Mouse (Mus musculus) ES-E14 (cell line): ENCODE measurements around the gene Camsap1. TPM values are rescaled to one million over a fixed set of nuclear protein-coding genes. Genes with fewer than 3 reads are reported as not detected.

Source experiments
- DNase-seq: peaks from one replicate; pipeline ENCODE4 v3.0.0-alpha.2; 2013; ENCODE audit warnings: low read depth, low spot score
- H3K27ac ChIP-seq: 2 replicates; pipeline ENCODE4 v1.5.1; 2012; ENCODE audit warnings: low read depth, mild to moderate bottlenecking, low read length, moderate library complexity, mixed read lengths; ENCODE audit not compliant: poor library complexity, insufficient read depth, severe bottlenecking
- H3K36me3 ChIP-seq: 2 replicates; pipeline ENCODE4 v1.6.1; 2012; ENCODE audit warnings: mild to moderate bottlenecking, low read length, moderate library complexity, mixed read lengths; ENCODE audit not compliant: control insufficient read depth, poor library complexity, insufficient read depth, severe bottlenecking
- H3K4me1 ChIP-seq, 2 experiments: fragments of 150-350 bp in 1 of 2; sonication (generic) in 1 of 2; 2 replicates each; pipeline ENCODE4 v1.6.1; 2012; ENCODE audit warnings: low read length in 2 of 2, mild to moderate bottlenecking in 1 of 2, mixed read lengths in 1 of 2; ENCODE audit not compliant: control insufficient read depth in 2 of 2, insufficient read depth in 2 of 2, poor library complexity in 1 of 2
- H3K4me3 ChIP-seq, 2 experiments: fragments of 150-350 bp in 1 of 2; sonication (generic) in 1 of 2; 2 replicates each; pipeline ENCODE4 v1.5.1; 2012; ENCODE audit warnings: low read length in 2 of 2, low read depth in 1 of 2, mild to moderate bottlenecking in 1 of 2, mixed read lengths in 1 of 2; ENCODE audit not compliant: insufficient read depth in 1 of 2, poor library complexity in 1 of 2, severe bottlenecking in 1 of 2
- H3K9ac ChIP-seq: 2 replicates; pipeline ENCODE4 v1.6.1; 2012; ENCODE audit warnings: low read depth, mild to moderate bottlenecking, low read length, mixed read lengths; ENCODE audit not compliant: poor library complexity, insufficient read depth, severe bottlenecking
- H3K9me3 ChIP-seq: fragments of 150-350 bp; sonication (generic); 2 replicates; pipeline ENCODE4 v1.6.1; 2012; ENCODE audit warnings: low read depth, mild to moderate bottlenecking, low read length; ENCODE audit not compliant: control insufficient read depth, insufficient read depth
- CHD2 ChIP-seq: IDR thresholded peaks from 2 replicates; pipeline ENCODE4 v1.6.1; 2014; ENCODE audit warnings: mild to moderate bottlenecking, low read depth, low read length, inconsistent platforms
- HCFC1 ChIP-seq: IDR thresholded peaks from 2 replicates; pipeline ENCODE4 v1.6.1; 2012; ENCODE audit warnings: low read length, inconsistent platforms, borderline replicate concordance; ENCODE audit not compliant: insufficient read depth
- MAFK ChIP-seq: IDR thresholded peaks from 2 replicates; pipeline ENCODE4 v1.6.1; 2014; ENCODE audit warnings: mild to moderate bottlenecking, low read depth, low read length, inconsistent platforms; ENCODE audit not compliant: insufficient read depth
- ZC3H11A ChIP-seq: IDR thresholded peaks from 2 replicates; pipeline ENCODE4 v1.6.1; 2012; ENCODE audit warnings: low read depth, mild to moderate bottlenecking, inconsistent platforms, low read length, borderline replicate concordance
- ZNF384 ChIP-seq: IDR thresholded peaks from 2 replicates; pipeline ENCODE4 v1.6.1; 2012; ENCODE audit warnings: low read depth, low read length, inconsistent platforms
- in situ Hi-C, 2 experiments: fragments of 600-800 bp; cut with MboI; formaldehyde crosslinking; loops; one replicate each; pipeline ENCODE4 v1.15.1; 2025; ENCODE audit warnings: low sequenced_read_pairs in 2 of 2, inconsistent platforms in 1 of 2; ENCODE audit not compliant: unreplicated experiment in 2 of 2
- total RNA-seq: library from RNA; depleted of rRNA; stranded (reverse); fragments of 300-350 nt; gene quantifications from 2 replicates; pipeline ENCODE4 v1.2.3, GENCODE M21; 2012

Camsap1 gene
- total RNA-seq, 1 experiment = 39.7 TPM

DNA sequence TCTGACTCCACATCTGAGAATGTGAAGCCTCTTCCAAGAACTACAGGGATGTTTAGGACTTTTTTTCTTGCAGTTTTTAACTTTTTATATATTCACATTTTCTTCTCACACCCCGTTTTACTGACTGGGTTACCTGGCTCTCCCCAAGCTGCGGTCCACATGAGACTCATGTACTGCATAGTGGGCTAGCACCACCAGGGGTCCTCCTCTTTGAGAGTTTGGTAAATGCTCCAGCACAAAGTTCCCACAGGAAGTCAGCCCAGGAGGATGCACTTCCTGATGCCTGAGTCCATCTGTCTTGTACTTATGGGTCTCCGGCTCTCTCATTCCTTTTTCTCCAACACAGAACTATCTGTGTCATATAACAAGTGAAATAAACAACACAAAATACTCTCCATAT lies 35.1 kb downstream of the Camsap1 start:
- no peak overlapping the region for H3K27ac ChIP-seq
- H3K4me3 ChIP-seq = no peak overlapping the region
- in situ Hi-C loops = no loop called here
- TF ChIP-seq ZC3H11A (no peak), CHD2 (no peak), HCFC1 (no peak), ZNF384 (no peak), MAFK (no peak)
- H3K9me3 ChIP-seq = no peaks in the 10 kb centered on the region
- no peaks in the 10 kb centered on the region for H3K4me1 ChIP-seq
- H3K36me3 ChIP-seq = peaks cover 22% of the 10 kb centered on the region
- peak; percentile 8 for DNase-seq
- H3K9ac ChIP-seq = no peak overlapping the region

DNA sequence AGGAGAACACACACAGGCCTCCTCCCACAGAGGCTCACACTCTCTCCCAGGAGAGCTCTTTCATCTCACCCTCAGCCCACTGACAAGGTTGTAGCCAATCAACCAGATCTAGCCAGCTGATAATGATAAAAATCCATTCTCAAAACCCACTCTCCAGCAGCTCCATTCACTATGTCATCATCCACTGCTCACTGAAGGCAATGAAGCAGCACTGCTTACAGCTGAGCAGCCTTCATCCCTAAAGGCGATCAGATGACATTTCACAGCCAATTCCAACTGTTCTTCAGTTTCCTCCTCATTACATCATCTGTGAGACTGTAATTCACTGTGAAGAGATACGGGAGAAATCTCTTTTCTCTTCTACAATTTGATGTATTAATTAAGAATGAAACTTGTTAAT lies 39.3 kb downstream of the Camsap1 start:
- TF ChIP-seq ZNF384 (no peak), ZC3H11A (no peak)
- in situ Hi-C loops = no loop called here
- H3K27ac ChIP-seq = no peak overlapping the region
- H3K4me3 ChIP-seq = no peak overlapping the region
- H3K4me1 ChIP-seq = no peaks in the 10 kb centered on the region
- H3K36me3 ChIP-seq = peaks cover 39% of the 10 kb centered on the region
- no peak overlapping the region for H3K9ac ChIP-seq
- DNase-seq = no peak
- no peaks in the 10 kb centered on the region for H3K9me3 ChIP-seq

DNA sequence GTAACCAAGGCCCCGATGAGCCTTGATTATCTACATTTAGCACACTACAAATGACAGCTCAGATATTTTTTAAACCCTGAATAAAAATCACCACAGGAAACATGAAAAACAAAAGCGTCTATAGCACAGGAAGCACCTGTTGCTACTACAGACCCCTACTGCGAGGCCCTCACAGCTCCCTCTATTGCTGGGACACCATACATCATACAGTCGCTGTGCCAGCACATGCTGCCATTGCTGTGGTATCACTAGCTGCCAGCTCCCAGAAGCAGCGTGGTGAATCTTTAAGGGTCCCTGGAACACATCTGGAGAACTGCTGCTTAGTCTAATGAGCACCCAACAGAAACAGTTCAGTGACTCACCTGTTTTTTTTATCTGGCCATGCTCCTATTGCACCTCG lies 42.6 kb downstream of the Camsap1 start:
- Histone ChIP-seq H3K36me3 (peaks cover 54% of the 10 kb centered on the region), H3K9ac (no peak overlapping the region), H3K4me1 (no peaks in the 10 kb centered on the region), H3K27ac (no peak overlapping the region), H3K9me3 (no peaks in the 10 kb centered on the region), H3K4me3 (no peak overlapping the region)
- DNase-seq = no peak
- in situ Hi-C loops = no loop called here
- TF ChIP-seq ZNF384 (no peak), CHD2 (no peak), ZC3H11A (no peak), HCFC1 (no peak), MAFK (no peak)

DNA sequence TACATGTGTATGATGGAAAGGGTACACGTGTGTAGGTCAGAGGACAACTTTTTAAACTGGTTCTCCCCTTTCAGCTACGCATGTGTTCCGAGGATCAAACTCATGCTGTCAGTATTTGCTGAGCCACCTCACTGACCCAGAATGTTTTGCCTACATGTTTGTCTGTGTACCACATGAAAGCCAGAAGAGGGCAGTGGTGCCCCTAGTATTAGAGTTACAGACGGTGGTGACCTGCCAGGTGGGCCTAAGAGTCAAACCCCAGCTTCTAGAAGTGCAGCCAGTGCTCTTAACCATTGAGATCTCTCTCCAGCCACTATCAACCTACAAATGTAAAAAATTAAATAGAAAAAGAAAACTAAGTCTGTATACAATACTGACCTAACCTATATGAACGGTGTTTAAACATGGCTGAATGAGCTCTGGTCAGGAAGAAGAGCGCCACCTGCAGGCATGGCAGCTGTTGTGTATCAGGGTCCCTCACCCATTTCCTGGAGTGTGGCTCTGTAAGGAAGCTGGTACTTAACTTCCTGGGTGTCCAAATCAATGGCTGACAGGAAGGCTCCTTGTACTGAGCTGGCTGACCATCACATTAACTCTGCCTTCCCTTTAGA lies 51.7 kb downstream of the Camsap1 start:
- TF ChIP-seq HCFC1 (no peak), ZNF384 (no peak), ZC3H11A (no peak), MAFK (no peak), CHD2 (no peak)

DNA sequence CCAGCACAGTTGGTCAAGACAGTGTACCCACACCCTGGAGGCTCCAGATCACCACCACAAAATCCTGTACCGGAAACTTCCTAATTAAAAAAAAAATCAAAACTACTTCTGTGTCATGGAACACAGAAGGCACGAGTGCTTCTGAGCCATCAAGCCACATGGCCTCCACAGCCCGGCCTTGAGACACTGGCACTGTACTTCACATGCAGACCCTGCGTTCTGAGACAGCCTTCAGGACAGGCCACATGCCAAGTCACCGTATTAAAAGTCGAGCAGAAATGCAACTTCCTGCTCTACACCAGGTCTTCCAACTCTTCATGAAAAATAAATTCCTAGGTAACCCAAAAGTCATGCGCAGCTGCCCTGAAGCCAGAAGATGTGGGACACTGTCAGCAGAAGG lies 55.3 kb downstream of the Camsap1 start:
- TF ChIP-seq MAFK (no peak), ZNF384 (no peak), ZC3H11A (no peak), CHD2 (no peak), HCFC1 (no peak)
- Histone ChIP-seq H3K9ac (no peak overlapping the region), H3K36me3 (peaks cover 22% of the 10 kb centered on the region), H3K4me3 (no peak overlapping the region), H3K4me1 (no peaks in the 10 kb centered on the region; a peak in 1 of 4 replicates), H3K9me3 (no peaks in the 10 kb centered on the region), H3K27ac (no peak overlapping the region)
- in situ Hi-C loops = loop anchor here in 1 of 2 experiments (10.0 kb wide), 1 partner anchor 93 kb away; no protein-coding TSS in a partner anchor
- no peak for DNase-seq

More for the DNA sequence above, 51.7 kb downstream of the Camsap1 start:
- Histone ChIP-seq H3K4me3 (no peak overlapping the region), H3K9me3 (no peaks in the 10 kb centered on the region), H3K4me1 (no peaks in the 10 kb centered on the region), H3K9ac (no peak overlapping the region), H3K27ac (no peak overlapping the region), H3K36me3 (peaks cover 46% of the 10 kb centered on the region)
- in situ Hi-C loops = no loop called here
- peak; percentile 77 for DNase-seq
